Mouse (Mus musculus): Measurements from ENCODE around the gene Usp22. TPM values are rescaled to one million over a fixed set of nuclear protein-coding genes. Genes with fewer than 3 reads are reported as not detected.

The Usp22 gene
- total and polyA plus RNA-seq, 3 experiments, result 48.1 to 65.3 (median 54.7) TPM

GRCm38 (mm10) chr11:61104241-61104901 lies 70.5 kb downstream of the Usp22 start (continued):
- TF ChIP-seq TBP (conservative IDR thresholded peaks at IDR 0.05; ENCODE audit: low read depth, low read length), result no peak
- no peak for TF ChIP-seq ETS1 (conservative IDR thresholded peaks at IDR 0.05; ENCODE audit: low read depth, low read length)
- peak; percentile 99 for TF ChIP-seq ZC3H11A (IDR thresholded peaks at IDR 0.05; ENCODE audit: low read depth, low read length)
- no peak for TF ChIP-seq MAFK (IDR thresholded peaks at IDR 0.05; ENCODE audit: insufficient replicate concordance, low read length)
- TF ChIP-seq NRF1 (IDR thresholded peaks at IDR 0.05; ENCODE audit: low read depth, low read length), result no peak; the same call in 1 of the 2 replicates
- peak; percentile 49; the same call in 1 of the 2 replicates for TF ChIP-seq ELF1 (IDR thresholded peaks at IDR 0.05; ENCODE audit: low read depth, low read length)

- H3K79me2 ChIP-seq (replicated peaks; ENCODE audit: control insufficient read depth, extremely low read depth, insufficient read depth, poor library complexity, severe bottlenecking), result no peaks in the 10 kb centered on the region
- no peaks in the 10 kb centered on the region for H3K36me3 ChIP-seq (replicated peaks in 1 of 2; ENCODE audit: control insufficient read depth in 1 of 2, insufficient read depth in 1 of 2, low read length in 1 of 2)
- H3K27ac ChIP-seq (ENCODE audit: insufficient read depth, low read depth), result no peak overlapping the region
- no peak overlapping the region for H3K9ac ChIP-seq (ENCODE audit: insufficient read depth, low read depth)
- H3K4me2 ChIP-seq (ENCODE audit: insufficient read depth, low read depth, poor library complexity, severe bottlenecking), result no peak overlapping the region
- no peaks in the 10 kb centered on the region for H3K9me3 ChIP-seq (replicated peaks; ENCODE audit: low read length)
- dilution Hi-C loops (cut with MboI; ENCODE audit: extremely low pct_ligation_motif_present, extremely low pct_unique_long_range_greater_than_20kb, low sequenced_read_pairs) (no loop called here), in situ Hi-C loops (cut with MboI; ENCODE audit: low pct_ligation_motif_present, low pct_unique_long_range_greater_than_20kb, low sequenced_read_pairs) (no loop called here)
- H3K4me3 ChIP-seq (replicated peaks in 1 of 3; ENCODE audit: low read depth in 2 of 3, low read length in 2 of 3, poor library complexity in 1 of 3), result no peak overlapping the region
- H3K4me1 ChIP-seq (ENCODE audit: control insufficient read depth in 1 of 2, insufficient read depth in 2 of 2), result peaks cover 9 to 43% of the 10 kb centered on the region in 2 experiments
- H3K27me3 ChIP-seq (replicated peaks), result peaks cover 1% of the 10 kb centered on the region
- DNase-seq (ENCODE audit: extremely low read depth), result no peak
- TF ChIP-seq MAZ (IDR thresholded peaks at IDR 0.05; ENCODE audit: low read depth, low read length) (no peak), PAX5 (IDR thresholded peaks at IDR 0.05; ENCODE audit: low read length) (no peak), TBP (conservative IDR thresholded peaks at IDR 0.05; ENCODE audit: low read depth, low read length) (no peak), KAT2A (IDR thresholded peaks at IDR 0.05; ENCODE audit: insufficient replicate concordance, low read length) (no peak), POLR2AphosphoS2 (IDR thresholded peaks at IDR 0.05; ENCODE audit: low read depth, low read length) (no peak), ZNF384 (IDR thresholded peaks at IDR 0.05; ENCODE audit: low read depth, low read length) (no peak), ZMIZ1 (IDR thresholded peaks at IDR 0.05; ENCODE audit: low read depth, low read length) (no peak), JUN (IDR thresholded peaks at IDR 0.05; ENCODE audit: insufficient read depth, low read depth, low read length) (no peak), SIN3A (IDR thresholded peaks at IDR 0.05; ENCODE audit: low read length) (no peak), MAX (IDR thresholded peaks at IDR 0.05; ENCODE audit: low read length) (no peak), MAFK (IDR thresholded peaks at IDR 0.05; ENCODE audit: insufficient replicate concordance, low read length) (no peak), USF2 (conservative IDR thresholded peaks at IDR 0.05; ENCODE audit: low read depth, low read length) (no peak), HCFC1 (IDR thresholded peaks at IDR 0.05; ENCODE audit: low read depth, low read length) (no peak), CHD2 (IDR thresholded peaks at IDR 0.05; ENCODE audit: low read length) (no peak), JUND (conservative IDR thresholded peaks at IDR 0.05; ENCODE audit: low read depth, low read length) (no peak)
Measured at GRCm38 (mm10) chr11:61102397-61103339, 72.2 kb downstream of the Usp22 start.

Other genes starting within 250 kb of the Usp22 start
- gene Map2k3, start 243.0 kb downstream of the Usp22 start, total RNA-seq (2012; rRNA removed), result 35.2 and 35.5 TPM in 2 replicates
- 11.2 and 13.7 TPM in 2 replicates for gene Map2k3, start 243.0 kb downstream of the Usp22 start, total RNA-seq (2014; rRNA removed)
- 87.6 and 92.5 TPM in 2 replicates for gene Map2k3, start 243.0 kb downstream of the Usp22 start, polyA plus RNA-seq (2012; ENCODE audit: insufficient read length, low read depth)
- not detected in 2 replicates for gene Kcnj12, start 152.5 kb downstream of the Usp22 start, total RNA-seq (2012; rRNA removed)
- not detected in 2 replicates for gene Kcnj12, start 152.5 kb downstream of the Usp22 start, total RNA-seq (2014; rRNA removed)
- not detected in 2 replicates for gene Kcnj12, start 152.5 kb downstream of the Usp22 start, polyA plus RNA-seq (2012; ENCODE audit: insufficient read length, low read depth)
- 260 and 365 TPM in 2 replicates for gene Tnfrsf13b, start 48.3 kb downstream of the Usp22 start, total RNA-seq (2012; rRNA removed)
- 338 and 355 TPM in 2 replicates for gene Tnfrsf13b, start 48.3 kb downstream of the Usp22 start, total RNA-seq (2014; rRNA removed)
- gene Tnfrsf13b, start 48.3 kb downstream of the Usp22 start, polyA plus RNA-seq (2012; ENCODE audit: insufficient read length, low read depth), result 299 and 356 TPM in 2 replicates
- 0.25 and 0.29 TPM in 2 replicates for gene Aldh3a1, start 32.5 kb upstream of the Usp22 start, total RNA-seq (2012; rRNA removed)
- gene Aldh3a1, start 32.5 kb upstream of the Usp22 start, total RNA-seq (2014; rRNA removed), result 0.12 TPM in 1 of 2 replicates, not detected in the other
- 0.13 TPM in 1 of 2 replicates, not detected in the other for gene Aldh3a1, start 32.5 kb upstream of the Usp22 start, polyA plus RNA-seq (2012; ENCODE audit: insufficient read length, low read depth)
- gene Aldh3a2, start 92.4 kb upstream of the Usp22 start, total RNA-seq (2012; rRNA removed), result 25.1 and 26.3 TPM in 2 replicates
- gene Aldh3a2, start 92.4 kb upstream of the Usp22 start, total RNA-seq (2014; rRNA removed), result 18.5 and 19.5 TPM in 2 replicates
- gene Aldh3a2, start 92.4 kb upstream of the Usp22 start, polyA plus RNA-seq (2012; ENCODE audit: insufficient read length, low read depth), result 28.4 and 29.8 TPM in 2 replicates
- gene Slc47a2, start 167.8 kb upstream of the Usp22 start, total RNA-seq (2012; rRNA removed), result 0.38 and 0.68 TPM in 2 replicates
- 0.08 and 0.24 TPM in 2 replicates for gene Slc47a2, start 167.8 kb upstream of the Usp22 start, total RNA-seq (2014; rRNA removed)
- gene Slc47a2, start 167.8 kb upstream of the Usp22 start, polyA plus RNA-seq (2012; ENCODE audit: insufficient read length, low read depth), result 0.37 and 0.39 TPM in 2 replicates
- gene Slc47a1, start 203.3 kb upstream of the Usp22 start, total RNA-seq (2012; rRNA removed), result 31.4 and 46.4 TPM in 2 replicates
- gene Slc47a1, start 203.3 kb upstream of the Usp22 start, total RNA-seq (2014; rRNA removed), result 24.3 and 26.2 TPM in 2 replicates
- gene Slc47a1, start 203.3 kb upstream of the Usp22 start, polyA plus RNA-seq (2012; ENCODE audit: insufficient read length, low read depth), result 29.3 and 30.3 TPM in 2 replicates

All from CH12.LX (cell line).